Mouse (Mus musculus): Measurements from ENCODE around the gene Unc5a. TPM values are rescaled to one million over a fixed set of nuclear protein-coding genes. Genes with fewer than 3 reads are reported as not detected.

Unc5a gene
- under 1 TPM in 1 of 2 experiments, not detected in 1; 0.11 TPM for total RNA-seq (2023)

DNA sequence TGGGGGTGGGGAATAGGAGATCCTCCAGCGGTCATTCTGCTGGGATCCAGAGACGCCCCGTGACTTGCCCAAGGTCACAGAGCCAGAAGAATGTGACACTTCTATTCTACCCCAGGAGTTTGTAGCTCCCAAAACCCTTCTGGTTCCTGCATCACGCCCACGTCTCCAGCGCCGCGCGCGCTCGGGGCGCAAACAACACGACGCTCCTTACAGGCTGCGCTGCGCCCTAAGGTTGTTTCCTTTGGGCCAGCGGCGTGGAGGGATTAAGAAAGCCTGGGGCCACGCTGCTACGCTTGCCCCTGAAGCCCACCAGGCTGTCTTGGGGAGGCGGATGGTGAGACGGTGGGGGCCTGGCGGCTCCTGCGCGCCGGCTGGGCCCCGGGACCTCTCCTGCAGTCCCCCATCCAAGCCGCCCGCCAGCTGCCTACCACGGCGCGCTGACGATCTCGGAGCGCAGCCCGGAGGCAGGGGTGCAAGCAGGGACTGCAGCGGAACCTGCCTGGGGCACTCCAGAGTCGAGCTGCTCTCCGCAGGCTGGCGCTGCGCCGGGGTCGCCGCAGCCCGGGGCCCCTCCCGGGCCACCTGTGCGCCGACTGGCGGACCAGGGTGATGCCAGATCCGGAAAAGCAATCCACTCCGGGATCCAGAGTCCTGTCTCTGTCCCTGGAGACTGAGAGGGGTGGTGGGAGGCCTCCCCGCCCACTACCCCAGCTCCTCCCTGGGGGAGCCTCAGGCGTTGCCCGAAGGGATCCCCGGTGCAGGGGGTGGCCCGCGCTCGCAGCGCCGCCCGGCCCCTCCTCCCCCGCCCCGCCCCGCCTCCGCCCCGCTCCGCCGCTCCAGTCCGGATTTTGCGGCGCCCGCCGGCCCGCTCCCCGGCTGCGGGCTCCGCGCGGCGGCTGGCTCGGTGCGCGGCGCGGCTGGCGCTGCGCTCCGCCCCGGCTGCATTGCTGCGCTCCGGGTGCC lies at the start of gene Unc5a:
Gene Unc5a, plus strand, starts transcription at position 881 of the 963 bp plus-strand sequence.

DNA sequence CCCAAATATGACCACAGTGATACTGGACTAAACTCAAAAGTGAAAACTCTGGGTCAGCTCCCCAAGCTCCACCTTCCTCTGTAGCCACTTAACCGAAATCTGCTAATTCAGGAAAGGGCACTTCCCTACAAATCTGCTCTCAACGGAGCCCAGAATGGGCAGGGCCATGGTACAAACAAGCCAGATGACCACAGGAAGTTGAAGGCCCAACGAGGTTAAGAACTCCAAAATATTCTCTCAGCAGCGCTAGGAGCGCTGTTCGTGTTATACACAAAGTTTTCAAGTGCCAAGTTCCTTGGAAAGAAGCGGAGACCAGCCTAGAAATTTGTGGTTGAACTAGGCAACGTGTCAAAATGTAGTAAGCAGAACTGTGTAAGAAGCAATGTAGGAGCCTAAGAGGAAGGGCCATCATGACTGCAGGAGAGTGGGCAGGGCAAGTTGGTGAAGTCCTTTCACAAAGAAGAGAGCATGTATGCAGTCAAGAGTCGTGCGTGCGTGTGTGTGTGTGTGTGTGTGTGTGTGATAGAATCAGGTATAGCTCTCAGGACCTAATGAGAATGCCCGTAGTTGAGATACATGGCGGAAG lies 72.1 kb downstream of the Unc5a start, which contains the start of gene Hk3:
Gene Hk3, minus strand, starts transcription at position 192 of the 586 bp plus-strand sequence.

Other genes starting within 250 kb of the Unc5a start
- gene Cdhr2, start 247.9 kb upstream of the Unc5a start, total RNA-seq (2023) = not detected
- not detected for gene Gprin1, start 199.5 kb upstream of the Unc5a start, total RNA-seq (2023)
- not detected for gene Sncb, start 182.8 kb upstream of the Unc5a start, total RNA-seq (2023)
- gene Eif4e1b, start 165.4 kb upstream of the Unc5a start, total RNA-seq (2023) = not detected
- 10 to 100 TPM; 10.1 to 15.7 TPM for gene Tspan17, start 160.0 kb upstream of the Unc5a start, total RNA-seq (2023)
- gene Hk3, start 72.0 kb downstream of the Unc5a start, total RNA-seq (2023) = 100 to 1,000 TPM; 382 to 434 TPM
- 10 to 100 TPM; 36.0 to 41.3 TPM for gene Uimc1, start 150.9 kb downstream of the Unc5a start, total RNA-seq (2023)
- 1 to 10 TPM; 9.1 to 9.8 TPM for gene Zfp346, start 155.9 kb downstream of the Unc5a start, total RNA-seq (2023)
- gene Gm17617, start 184.1 kb downstream of the Unc5a start, total RNA-seq (2023) = not detected
- gene Fgfr4, start 203.2 kb downstream of the Unc5a start, total RNA-seq (2023) = not detected

Measured in neutrophil, adult 59 days (primary cell).